Mouse (Mus musculus): ENCODE data around the gene Ptpn7. TPM values are rescaled to one million over a fixed set of nuclear protein-coding genes. Genes with fewer than 3 reads are reported as not detected.

Ptpn7 gene
- total and polyA plus RNA-seq, 2 experiments from 2014 or later = 0.05 TPM

GRCm38 (mm10) chr1:135146946-135147701, 14.6 kb downstream of the Ptpn7 start:
- DNase-seq (ENCODE audit: low spot score) = peak; percentile 86
- WGBS = under 1% methylated on average over 65 of the region's 69 CpGs
- ATAC-seq (ENCODE audit: low FRiP score) = peak; percentile 67
- Histone ChIP-seq H3K36me3 (ENCODE audit: insufficient read depth, low read length) (peaks cover 4% of the 10 kb centered on the region; the same call in 1 of the 2 replicates), H3K27ac (ENCODE audit: low read depth, low read length) (peak overlapping the region; percentile 96), H3K4me2 (ENCODE audit: low read depth, low read length, poor library complexity, severe bottlenecking) (peak overlapping the region; percentile 91), H3K9ac (replicated peaks; ENCODE audit: low read length, poor library complexity, severe bottlenecking) (peak overlapping the region; percentile 93), H3K27me3 (ENCODE audit: insufficient read depth, low read length) (no peaks in the 10 kb centered on the region), H3K9me3 (ENCODE audit: low read length) (no peaks in the 10 kb centered on the region), H3K4me1 (ENCODE audit: insufficient read depth, low read length) (peaks cover 14% of the 10 kb centered on the region), H3K4me3 (ENCODE audit: low read depth, low read length) (peak overlapping the region; percentile 78)
- no peak for TF ChIP-seq CTCF (IDR thresholded peaks at IDR 0.05)

DNA sequence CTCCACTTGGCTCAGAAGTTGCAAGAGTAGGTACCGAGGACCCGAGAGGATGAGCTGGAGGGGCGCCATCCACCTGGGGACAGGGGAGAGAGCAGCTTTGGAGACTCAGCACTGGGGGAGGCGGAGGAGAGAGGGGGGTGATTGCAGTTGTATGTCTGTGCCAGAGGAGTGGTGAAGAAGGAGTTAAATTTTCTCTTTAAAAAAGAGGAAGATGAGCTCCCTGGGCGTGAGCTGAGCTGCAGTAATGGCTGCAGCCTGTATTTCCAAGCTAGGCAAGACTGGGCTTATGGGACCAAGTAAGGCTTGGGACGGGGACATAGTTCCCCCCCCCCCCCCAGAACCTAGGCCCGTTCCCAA, 15.2 kb downstream of the Ptpn7 start:
- Histone ChIP-seq H3K27me3 (ENCODE audit: insufficient read depth, low read length) (no peaks in the 10 kb centered on the region), H3K4me1 (ENCODE audit: insufficient read depth, low read length) (peaks cover 18% of the 10 kb centered on the region), H3K9me3 (ENCODE audit: low read length) (no peaks in the 10 kb centered on the region), H3K4me2 (ENCODE audit: low read depth, low read length, poor library complexity, severe bottlenecking) (peak overlapping the region; percentile 91), H3K9ac (replicated peaks; ENCODE audit: low read length, poor library complexity, severe bottlenecking) (peak overlapping the region; percentile 93), H3K27ac (ENCODE audit: low read depth, low read length) (peak overlapping the region; percentile 96), H3K36me3 (ENCODE audit: insufficient read depth, low read length) (peaks cover 8% of the 10 kb centered on the region; the same call in 1 of the 2 replicates), H3K4me3 (ENCODE audit: low read depth, low read length) (peak overlapping the region; percentile 78)
- DNase-seq (ENCODE audit: low spot score) (no peak), ATAC-seq (ENCODE audit: low FRiP score) (peak; percentile 22)
- TF ChIP-seq CTCF (IDR thresholded peaks at IDR 0.05) = no peak; the same call in 1 of the 2 replicates
- WGBS = 3% methylated on average over 7 of the region's 7 CpGs

DNA sequence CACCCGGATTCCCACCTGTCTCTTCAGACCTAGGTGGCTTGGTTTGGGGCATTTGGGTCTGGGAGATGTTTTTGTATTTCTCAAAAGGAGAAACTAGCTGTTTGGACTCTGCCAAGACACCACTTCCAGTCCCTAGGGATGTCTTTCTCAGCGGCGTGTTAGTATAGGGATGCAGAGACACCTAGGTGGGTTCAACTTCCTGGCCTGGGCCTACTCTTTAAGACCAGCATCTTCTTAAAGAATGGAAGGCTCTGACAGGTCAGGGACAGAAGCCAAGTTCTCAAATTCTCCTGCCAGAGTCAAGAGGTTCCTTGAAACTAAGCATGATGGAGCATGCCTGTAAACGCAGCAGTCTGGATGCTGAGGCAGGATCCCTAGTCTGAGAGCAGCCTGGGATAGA, 16.0 kb downstream of the Ptpn7 start:
- Histone ChIP-seq H3K4me1 (ENCODE audit: insufficient read depth, low read length) (peaks cover 18% of the 10 kb centered on the region), H3K36me3 (ENCODE audit: insufficient read depth, low read length) (peaks cover 8% of the 10 kb centered on the region; the same call in 1 of the 2 replicates), H3K9me3 (ENCODE audit: low read length) (no peaks in the 10 kb centered on the region), H3K27me3 (ENCODE audit: insufficient read depth, low read length) (no peaks in the 10 kb centered on the region), H3K4me2 (ENCODE audit: low read depth, low read length, poor library complexity, severe bottlenecking) (peak overlapping the region; percentile 91), H3K9ac (replicated peaks; ENCODE audit: low read length, poor library complexity, severe bottlenecking) (peak overlapping the region; percentile 93), H3K27ac (ENCODE audit: low read depth, low read length) (peak overlapping the region; percentile 96), H3K4me3 (ENCODE audit: low read depth, low read length) (peak overlapping the region; percentile 78)
- TF ChIP-seq CTCF (IDR thresholded peaks at IDR 0.05) = no peak
- ATAC-seq (ENCODE audit: low FRiP score) (no peak), DNase-seq (ENCODE audit: low spot score) (no peak)
- WGBS = 41% methylated on average over 4 of the region's 4 CpGs

GRCm38 (mm10) chr1:135148996-135149395, 16.5 kb downstream of the Ptpn7 start:
- peak; percentile 80 for DNase-seq (ENCODE audit: low spot score)
- no peaks in the 10 kb centered on the region for H3K27me3 ChIP-seq (ENCODE audit: insufficient read depth, low read length)
- H3K4me3 ChIP-seq (ENCODE audit: low read depth, low read length) = peak overlapping the region; percentile 78
- WGBS = 35% methylated on average over 5 of the region's 5 CpGs
- peaks cover 8% of the 10 kb centered on the region; the same call in 1 of the 2 replicates for H3K36me3 ChIP-seq (ENCODE audit: insufficient read depth, low read length)
- 0 out of 2 replicates have a peak, but pooled peaks have one; percentile 5 for TF ChIP-seq CTCF (IDR thresholded peaks at IDR 0.05)
- peak overlapping the region; percentile 91 for H3K4me2 ChIP-seq (ENCODE audit: low read depth, low read length, poor library complexity, severe bottlenecking)
- H3K4me1 ChIP-seq (ENCODE audit: insufficient read depth, low read length) = peaks cover 20% of the 10 kb centered on the region
- H3K9ac ChIP-seq (replicated peaks; ENCODE audit: low read length, poor library complexity, severe bottlenecking) = no peak overlapping the region
- no peaks in the 10 kb centered on the region for H3K9me3 ChIP-seq (ENCODE audit: low read length)
- peak overlapping the region; percentile 96; the same call in 1 of the 2 replicates for H3K27ac ChIP-seq (ENCODE audit: low read depth, low read length)
- no peak for ATAC-seq (ENCODE audit: low FRiP score)

- Histone ChIP-seq H3K27me3 (ENCODE audit: insufficient read depth, low read length) (no peaks in the 10 kb centered on the region), H3K4me2 (ENCODE audit: low read depth, low read length, poor library complexity, severe bottlenecking) (0 out of 2 replicates have a peak overlapping the region, but pooled peaks have one; percentile 13), H3K9me3 (ENCODE audit: low read length) (no peaks in the 10 kb centered on the region), H3K4me1 (ENCODE audit: insufficient read depth, low read length) (peaks cover 9% of the 10 kb centered on the region), H3K36me3 (ENCODE audit: insufficient read depth, low read length) (peaks cover 26% of the 10 kb centered on the region), H3K27ac (ENCODE audit: low read depth, low read length) (peak overlapping the region; percentile 79), H3K4me3 (ENCODE audit: low read depth, low read length) (no peak overlapping the region), H3K9ac (replicated peaks; ENCODE audit: low read length, poor library complexity, severe bottlenecking) (peak overlapping the region; percentile 30)
- ATAC-seq (ENCODE audit: low FRiP score) (peak; percentile 17; the same call in 1 of the 2 replicates), DNase-seq (ENCODE audit: low spot score) (no peak)
- 13% methylated on average over 12 of the region's 13 CpGs for WGBS
- no peak for TF ChIP-seq CTCF (IDR thresholded peaks at IDR 0.05)
These were observed 21.5 kb downstream of the Ptpn7 start for GRCm38 (mm10) chr1:135154011-135154410.

DNA sequence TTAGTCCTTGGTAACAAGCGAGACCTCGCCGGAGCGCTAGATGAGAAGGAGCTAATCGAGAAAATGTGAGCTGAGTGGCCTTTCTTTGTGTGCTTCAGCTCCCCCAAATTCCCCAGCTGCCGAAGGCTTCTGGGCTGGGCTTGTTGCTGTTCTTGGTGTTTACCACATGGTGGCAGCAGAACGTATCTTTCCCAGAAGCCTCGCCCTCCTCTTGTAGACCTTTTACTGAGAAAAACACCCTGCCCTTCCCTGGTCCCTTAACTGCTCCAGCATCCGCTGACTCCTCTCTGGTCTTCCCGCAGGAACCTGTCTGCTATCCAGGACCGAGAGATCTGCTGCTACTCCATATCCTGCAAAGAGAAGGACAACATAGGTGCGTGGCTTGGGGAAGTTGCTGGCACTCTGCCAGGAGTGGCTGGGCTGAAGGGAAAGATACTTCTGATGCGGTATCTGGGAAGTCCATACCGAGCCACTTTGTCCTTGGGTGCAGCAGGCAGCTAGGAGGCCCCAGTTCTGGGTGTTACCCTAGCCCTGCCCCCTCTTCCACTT, 22.0 kb downstream of the Ptpn7 start:
- no peak overlapping the region for H3K4me3 ChIP-seq (ENCODE audit: low read depth, low read length)
- H3K9ac ChIP-seq (replicated peaks; ENCODE audit: low read length, poor library complexity, severe bottlenecking) = peak overlapping the region; percentile 30
- H3K27ac ChIP-seq (ENCODE audit: low read depth, low read length) = peak overlapping the region; percentile 79
- 2% methylated on average over 14 of the region's 14 CpGs for WGBS
- no peaks in the 10 kb centered on the region for H3K27me3 ChIP-seq (ENCODE audit: insufficient read depth, low read length)
- H3K4me2 ChIP-seq (ENCODE audit: low read depth, low read length, poor library complexity, severe bottlenecking) = 0 out of 2 replicates have a peak overlapping the region, but pooled peaks have one; percentile 13
- peaks cover 26% of the 10 kb centered on the region for H3K36me3 ChIP-seq (ENCODE audit: insufficient read depth, low read length)
- no peaks in the 10 kb centered on the region for H3K9me3 ChIP-seq (ENCODE audit: low read length)
- peak; percentile 95 for DNase-seq (ENCODE audit: low spot score)
- peak; percentile 52 for ATAC-seq (ENCODE audit: low FRiP score)
- H3K4me1 ChIP-seq (ENCODE audit: insufficient read depth, low read length) = peaks cover 7% of the 10 kb centered on the region
- peak; percentile 83 for TF ChIP-seq CTCF (IDR thresholded peaks at IDR 0.05)
